Mouse (Mus musculus) layer of hippocampus, postnatal 14 days (tissue): ENCODE data around the gene Mdh2. TPM values are rescaled to one million over a fixed set of nuclear protein-coding genes. Genes with fewer than 3 reads are reported as not detected.

ENCODE experiments used
- DNase-seq, 2 experiments: peaks; one replicate each; pipeline ENCODE4 v3.0.0; 2021 to 2022; ENCODE audit warnings: low spot score in 2 of 2, mixed read lengths in 1 of 2
- total RNA-seq, 2 experiments: library from RNA; stranded (reverse); gene quantifications; 2 replicates each; pipeline ENCODE4 v1.2.3; 2021

Mdh2 gene
- total RNA-seq, 2 experiments from 2014 or later, result 463 to 479 TPM

DNA sequence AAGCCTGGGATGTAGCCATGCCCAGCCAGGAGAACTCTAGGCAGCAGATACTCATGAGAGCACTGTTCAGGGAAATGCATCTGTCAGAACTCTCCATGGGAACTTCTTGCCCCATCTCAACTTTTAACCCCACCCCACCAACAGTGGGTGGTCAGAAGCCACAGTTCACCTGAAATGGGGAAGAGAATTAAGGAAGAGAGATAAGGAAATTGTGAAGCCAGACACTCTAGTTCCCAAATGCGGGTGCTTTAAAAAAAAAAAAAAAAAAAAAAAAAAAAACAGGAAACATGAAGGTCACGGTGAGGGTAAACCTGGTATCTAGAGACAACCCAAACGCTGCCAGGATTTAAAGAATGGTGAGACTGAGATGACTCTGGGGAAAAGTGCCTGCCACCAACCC is 5.8 kb upstream of the Mdh2 start:
- no peak for DNase-seq

DNA sequence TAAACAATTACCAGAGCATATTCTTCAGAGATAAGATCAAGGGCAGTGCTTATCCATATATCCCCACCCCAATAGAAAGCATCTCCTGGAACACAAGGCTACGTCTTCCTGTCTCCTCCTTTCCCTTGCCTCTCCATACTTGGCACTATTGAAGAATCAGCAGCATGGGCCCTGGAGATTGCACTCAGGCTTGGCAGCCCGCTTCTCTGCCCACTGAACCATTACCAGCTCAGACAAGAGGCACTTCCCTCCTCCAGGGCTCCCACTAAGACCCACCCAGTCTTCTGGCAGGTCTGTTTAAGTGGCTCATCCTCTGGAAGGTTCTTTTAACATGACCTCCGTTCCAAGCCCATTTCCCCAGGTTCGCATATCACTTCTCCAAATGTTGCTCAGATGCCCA is 1.7 kb upstream of the Mdh2 start:
- DNase-seq, result no peak

GRCm38 (mm10) chr5:135777796-135778470 is 347 bp upstream of the Mdh2 start, which contains the start of gene Styxl1:
Gene Styxl1 (minus strand): TSS chr5:135778385.
- DNase-seq, result peak in 1 of 2 experiments; percentile 41

DNA sequence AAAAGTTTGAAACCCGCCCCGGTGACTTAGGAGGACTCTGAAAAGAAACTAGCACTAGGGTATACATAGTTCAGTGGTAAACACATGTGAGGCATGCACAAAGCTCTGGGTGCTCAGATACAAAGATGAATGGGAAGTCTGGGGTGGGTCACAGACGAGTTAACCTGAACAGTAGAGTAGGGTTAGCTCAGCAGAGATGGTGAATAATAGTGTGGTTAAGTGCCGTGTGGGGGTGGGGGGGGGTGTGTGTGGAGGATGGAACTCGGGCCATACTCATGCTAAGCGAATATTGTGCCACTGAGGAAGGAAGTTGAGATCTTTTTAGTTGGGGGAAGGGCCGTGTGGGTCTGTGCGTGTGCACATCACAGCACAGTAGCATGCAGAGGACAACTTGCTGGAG is 2.1 kb downstream of the Mdh2 start:
- no peak for DNase-seq

GRCm38 (mm10) chr5:135782901-135783300 is 4.6 kb downstream of the Mdh2 start:
- DNase-seq, result no peak

- DNase-seq, result peak; percentile 91
Observed at GRCm38 (mm10) chr5:135793996-135794858, 15.9 kb downstream of the Mdh2 start.

GRCm38 (mm10) chr5:135794859-135795181 is 16.5 kb downstream of the Mdh2 start:
- no peak for DNase-seq

DNA sequence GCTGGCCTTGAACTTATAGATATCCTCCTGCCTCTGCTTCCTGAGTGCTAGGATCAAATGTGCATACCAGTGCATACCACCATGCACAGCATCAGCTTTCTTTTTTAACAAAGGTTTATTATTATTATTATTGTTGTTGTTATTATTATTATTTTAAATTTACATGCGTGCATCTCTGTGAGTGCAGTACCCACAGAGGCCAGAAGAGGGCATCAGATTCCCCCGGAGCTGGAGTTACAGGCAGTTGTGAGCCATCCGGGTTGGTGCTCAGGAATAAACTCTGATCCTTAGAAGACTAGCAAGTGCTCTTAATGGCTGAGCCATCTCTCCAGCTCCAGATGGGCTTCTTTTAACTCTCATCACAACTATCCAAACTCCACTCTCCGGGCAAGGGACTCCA is 21.5 kb downstream of the Mdh2 start:
- DNase-seq, result no peak

- DNase-seq, result no peak
Observed at GRCm38 (mm10) chr5:135800927-135801326, 22.6 kb downstream of the Mdh2 start.

- DNase-seq, result no peak
Observed at GRCm38 (mm10) chr5:135802641-135803040, 24.4 kb downstream of the Mdh2 start.

GRCm38 (mm10) chr5:135803135-135803534 is 24.9 kb downstream of the Mdh2 start:
- no peak for DNase-seq

GRCm38 (mm10) chr5:135803676-135804075 is 25.4 kb downstream of the Mdh2 start:
- no peak for DNase-seq

DNA sequence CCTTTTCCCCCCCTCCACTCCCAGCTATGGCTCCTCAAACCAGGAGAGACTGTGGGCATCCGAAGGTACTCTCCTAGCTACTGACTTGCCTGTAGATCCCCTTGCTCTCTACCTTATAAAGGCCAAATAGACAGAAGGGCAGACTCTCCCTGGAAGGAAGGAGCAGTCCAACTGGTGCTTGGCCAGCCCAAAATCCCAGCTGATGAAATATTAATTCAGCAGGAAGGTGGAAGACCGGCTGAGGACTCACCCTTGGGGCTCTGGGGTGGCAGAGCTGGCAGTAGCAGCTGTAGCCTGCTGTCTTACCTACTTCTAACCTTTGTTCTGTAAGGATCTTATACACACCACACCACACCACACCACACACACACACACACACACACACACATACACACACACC is 26.5 kb downstream of the Mdh2 start:
- DNase-seq, result no peak

- DNase-seq, result peak; percentile 93 to 94
Observed at GRCm38 (mm10) chr5:135806555-135807262, 28.4 kb downstream of the Mdh2 start, which contains the start of gene Srrm3. Gene Srrm3 (plus strand): TSS chr5:135806890.

GRCm38 (mm10) chr5:135807263-135807637 is 29.0 kb downstream of the Mdh2 start:
- peak in 1 of 2 experiments; percentile 37 for DNase-seq

- peak; percentile 60 to 76 for DNase-seq
Observed at GRCm38 (mm10) chr5:135812991-135813390, 34.7 kb downstream of the Mdh2 start.

- DNase-seq, result no peak
Observed at GRCm38 (mm10) chr5:135818491-135818890, 40.2 kb downstream of the Mdh2 start.

DNA sequence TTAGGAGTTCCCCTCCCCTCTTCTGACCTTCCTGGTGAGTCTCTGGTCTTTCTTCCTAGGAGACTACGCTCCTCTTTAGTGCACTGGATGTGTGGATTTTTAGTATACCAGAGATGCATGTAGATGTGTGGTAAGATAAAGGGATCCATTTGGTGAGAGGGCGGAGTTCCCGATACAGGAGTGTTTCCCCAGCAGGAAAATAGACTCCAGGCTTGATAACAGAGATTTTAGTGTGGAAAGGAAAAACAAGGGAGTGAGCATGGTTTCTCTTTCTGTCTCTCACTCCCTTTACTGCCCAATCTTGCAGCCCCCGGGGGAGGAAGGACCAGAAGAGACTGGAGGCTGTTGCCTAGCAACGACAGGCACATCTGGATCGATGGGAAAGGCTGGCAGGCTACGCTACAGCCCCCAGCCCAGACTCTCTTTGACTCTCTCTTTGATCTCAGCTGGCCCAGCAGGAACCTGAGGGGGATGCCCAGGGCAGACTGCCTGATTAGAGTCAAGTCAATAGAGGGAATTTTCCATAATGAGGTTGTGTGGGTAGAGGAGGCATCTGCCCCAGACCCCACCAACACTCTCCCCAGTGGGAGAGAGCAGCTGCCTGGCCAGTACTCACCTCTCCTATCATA is 44.1 kb downstream of the Mdh2 start:
- DNase-seq, result peak in 1 of 2 experiments; percentile 29

DNA sequence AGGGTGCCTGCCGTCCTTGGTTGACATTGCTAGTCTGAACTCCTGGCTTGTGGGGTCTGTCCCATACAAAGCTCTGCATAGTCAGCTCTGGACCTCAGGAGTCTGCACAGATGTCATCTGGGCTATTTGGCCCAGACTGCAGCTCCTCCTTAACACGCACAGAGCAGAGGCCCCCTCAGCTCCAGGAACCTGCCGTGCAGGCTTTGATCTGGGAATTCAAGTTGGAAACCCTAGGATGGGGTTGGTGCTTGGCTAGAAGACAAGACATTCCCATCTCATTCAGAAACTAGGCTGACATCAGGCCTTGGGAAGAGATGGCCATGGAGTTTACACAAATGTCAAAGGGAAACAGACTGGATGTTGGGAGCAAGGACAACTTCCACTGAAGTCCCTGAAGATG is 46.2 kb downstream of the Mdh2 start:
- no peak for DNase-seq

DNA sequence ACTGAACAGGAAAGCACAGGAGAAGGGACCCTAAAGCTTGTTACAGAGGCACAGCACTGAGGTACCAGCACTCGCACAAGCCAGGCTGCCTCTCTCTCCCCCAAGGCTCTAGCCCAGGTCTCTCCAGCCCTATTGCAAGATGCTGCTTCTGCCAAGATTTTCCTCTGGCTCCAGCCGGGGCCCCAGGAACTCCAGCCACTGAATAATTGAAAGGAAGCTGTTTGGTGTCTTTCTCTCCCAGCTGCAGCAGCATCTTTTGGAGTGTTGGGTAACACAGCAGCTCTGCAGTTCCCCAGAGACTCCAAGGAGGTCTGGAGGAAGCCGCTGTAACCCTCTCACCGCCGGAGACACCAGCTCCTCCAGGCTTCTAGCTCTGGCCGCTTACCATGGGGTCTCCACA is 47.9 kb downstream of the Mdh2 start:
- no peak for DNase-seq

GRCm38 (mm10) chr5:135829381-135829780 is 51.1 kb downstream of the Mdh2 start:
- DNase-seq, result no peak
